Mouse (Mus musculus) cerebellum, adult 11-12 months (tissue): ENCODE data around the gene Celf5.
A peak's percentile ranks its signal among the peaks of the same experiment; 100 is the strongest.

ENCODE experiments used
- DNase-seq: peaks from one replicate; pipeline ENCODE4 v3.0.0; 2022

Celf5 gene

GRCm38 (mm10) chr10:81412586-81413309, 69.8 kb downstream of the Celf5 start:
- peak; percentile 75 for DNase-seq

GRCm38 (mm10) chr10:81411471-81412400, 70.8 kb downstream of the Celf5 start:
- peak; percentile 93 for DNase-seq

- DNase-seq = no peak
These were observed 71.5 kb downstream of the Celf5 start for GRCm38 (mm10) chr10:81410981-81411380.

GRCm38 (mm10) chr10:81410350-81410749, 72.2 kb downstream of the Celf5 start:
- DNase-seq = peak; percentile 63

- DNase-seq = peak; percentile 65
These were observed 73.2 kb downstream of the Celf5 start for GRCm38 (mm10) chr10:81409330-81409729.
